Mouse (Mus musculus) kidney, embryonic 15.5 days (tissue): ENCODE measurements around the gene Mdfic. TPM values are rescaled to one million over a fixed set of nuclear protein-coding genes. Genes with fewer than 3 reads are reported as not detected.

Experiments
- ATAC-seq: fragments of 200-750 bp; cut with Nextera tagmentation; replicated peaks from 2 replicates; pipeline ENCODE4 v1.8.0; 2017; ENCODE audit warnings: moderate TSS enrichment; ENCODE audit not compliant: low FRiP score
- H3K27ac ChIP-seq: fragments of 300-500 bp; sonication (generic); 2 replicates; pipeline ENCODE4 v1.5.1; 2015; ENCODE audit warnings: mild to moderate bottlenecking, inconsistent platforms
- H3K27me3 ChIP-seq: fragments of 300-500 bp; sonication (generic); 2 replicates; pipeline ENCODE4 v1.6.1; 2015; ENCODE audit warnings: inconsistent platforms
- H3K36me3 ChIP-seq: fragments of 300-500 bp; sonication (generic); 2 replicates; pipeline ENCODE4 v1.6.1; 2015; ENCODE audit warnings: inconsistent platforms
- H3K4me1 ChIP-seq: fragments of 300-500 bp; sonication (generic); 2 replicates; pipeline ENCODE4 v1.6.1; 2015; ENCODE audit warnings: inconsistent platforms
- H3K4me2 ChIP-seq: fragments of 300-500 bp; sonication (generic); 2 replicates; pipeline ENCODE4 v1.6.1; 2015; ENCODE audit warnings: moderate library complexity, mild to moderate bottlenecking, inconsistent platforms
- H3K4me3 ChIP-seq: fragments of 300-500 bp; sonication (generic); replicated peaks from 2 replicates; pipeline ENCODE4 v1.5.1; 2015; ENCODE audit warnings: mild to moderate bottlenecking, inconsistent platforms
- H3K9ac ChIP-seq: fragments of 300-500 bp; sonication (generic); 2 replicates; pipeline ENCODE4 v1.6.1; 2015; ENCODE audit warnings: mild to moderate bottlenecking, inconsistent platforms
- H3K9me3 ChIP-seq: fragments of 300-500 bp; sonication (generic); replicated peaks from 2 replicates; pipeline ENCODE4 v1.6.1; 2016; ENCODE audit warnings: inconsistent platforms
- WGBS: fragments of 180-500 bp; shearing (Covaris S2); methylation state at CpG from one replicate; pipeline ENCODE4 v1.1.7; 2015; ENCODE audit warnings: mixed read lengths; 5-methylcytosine and 5-hydroxymethylcytosine counted together
- polyA plus RNA-seq: library from polyadenylated mRNA; unstranded; fragments of >200 nt; fragmentation: Nextera tagmentation; extraction: Ambion mirVana; gene quantifications from 2 replicates; pipeline ENCODE4 v1.2.1, GENCODE M21; 2015

Gene Mdfic
- polyA plus RNA-seq, 1 experiment from 2014 or later: 5.8 TPM

DNA sequence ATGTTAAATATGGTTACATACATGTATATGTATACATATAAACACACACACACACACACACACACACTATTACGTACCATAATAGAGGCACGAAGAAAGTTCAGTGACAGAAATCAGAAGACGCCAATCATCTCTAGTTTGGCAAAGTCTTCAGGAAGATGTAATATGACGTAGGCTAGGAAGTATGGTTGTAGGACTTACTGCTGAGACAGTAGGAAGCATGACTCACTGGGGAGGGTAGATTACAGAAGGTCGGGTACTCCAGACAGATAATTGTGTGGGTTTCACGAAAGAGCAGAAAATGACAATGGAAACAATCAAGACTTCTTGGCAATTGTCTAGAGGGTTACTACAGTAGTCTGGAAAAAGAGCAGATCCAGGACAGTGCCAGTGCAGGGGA lies 6.0 kb downstream of the Mdfic start:
- H3K27me3 ChIP-seq: no peaks in the 10 kb centered on the region
- 83% methylated on average over 6 of the region's 6 CpGs for WGBS
- H3K27ac ChIP-seq: no peak overlapping the region
- ATAC-seq: no peak
- no peak overlapping the region for H3K4me2 ChIP-seq
- peaks cover 40% of the 10 kb centered on the region for H3K4me1 ChIP-seq
- H3K9ac ChIP-seq: no peak overlapping the region
- no peaks in the 10 kb centered on the region for H3K36me3 ChIP-seq
- H3K4me3 ChIP-seq: no peak overlapping the region
- H3K9me3 ChIP-seq: no peaks in the 10 kb centered on the region

DNA sequence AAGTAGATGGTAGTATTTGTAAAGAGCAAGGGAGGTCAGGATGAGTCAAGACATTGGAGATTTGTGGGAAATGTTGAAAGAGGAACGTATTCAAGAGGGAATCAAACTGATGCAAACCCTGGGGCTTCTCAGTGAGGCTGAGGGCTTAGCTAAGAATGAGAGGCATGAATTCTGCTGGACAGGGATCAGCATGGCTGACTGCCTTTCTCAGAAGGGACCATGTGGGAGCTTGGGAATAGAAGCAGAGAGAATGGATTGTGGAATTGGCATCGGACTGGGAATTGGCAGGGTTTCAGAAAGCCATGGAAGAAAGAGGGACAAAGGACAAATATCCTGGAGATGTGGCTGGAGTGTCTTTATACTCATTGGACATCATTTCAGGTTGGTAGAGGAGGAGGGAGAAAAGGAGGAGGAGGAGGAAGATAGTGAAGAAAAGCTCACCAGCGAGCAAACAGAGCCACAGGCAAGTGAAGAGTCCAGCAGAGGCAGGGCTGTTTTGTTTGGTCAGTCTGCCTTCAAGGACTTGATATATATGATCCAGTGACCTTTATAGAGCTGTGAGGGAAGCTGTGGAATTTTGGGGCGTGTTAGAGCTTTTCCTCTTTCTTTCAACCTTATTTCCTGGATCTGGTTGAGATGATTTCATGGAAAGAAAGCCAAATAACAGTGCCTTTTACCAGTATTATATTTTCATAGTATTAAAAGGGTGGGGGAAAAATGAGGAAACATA lies 7.4 kb downstream of the Mdfic start:
- peak; percentile 77; the same call in 1 of the 2 replicates for ATAC-seq
- peaks cover 35% of the 10 kb centered on the region for H3K4me1 ChIP-seq
- peak overlapping the region; percentile 4; the same call in 1 of the 2 replicates for H3K4me2 ChIP-seq
- H3K9me3 ChIP-seq: no peaks in the 10 kb centered on the region
- no peak overlapping the region for H3K9ac ChIP-seq
- H3K36me3 ChIP-seq: no peaks in the 10 kb centered on the region
- no peak overlapping the region for H3K4me3 ChIP-seq
- no peaks in the 10 kb centered on the region for H3K27me3 ChIP-seq
- 33% methylated on average over 4 of the region's 4 CpGs for WGBS
- peak overlapping the region; percentile 74 for H3K27ac ChIP-seq

DNA sequence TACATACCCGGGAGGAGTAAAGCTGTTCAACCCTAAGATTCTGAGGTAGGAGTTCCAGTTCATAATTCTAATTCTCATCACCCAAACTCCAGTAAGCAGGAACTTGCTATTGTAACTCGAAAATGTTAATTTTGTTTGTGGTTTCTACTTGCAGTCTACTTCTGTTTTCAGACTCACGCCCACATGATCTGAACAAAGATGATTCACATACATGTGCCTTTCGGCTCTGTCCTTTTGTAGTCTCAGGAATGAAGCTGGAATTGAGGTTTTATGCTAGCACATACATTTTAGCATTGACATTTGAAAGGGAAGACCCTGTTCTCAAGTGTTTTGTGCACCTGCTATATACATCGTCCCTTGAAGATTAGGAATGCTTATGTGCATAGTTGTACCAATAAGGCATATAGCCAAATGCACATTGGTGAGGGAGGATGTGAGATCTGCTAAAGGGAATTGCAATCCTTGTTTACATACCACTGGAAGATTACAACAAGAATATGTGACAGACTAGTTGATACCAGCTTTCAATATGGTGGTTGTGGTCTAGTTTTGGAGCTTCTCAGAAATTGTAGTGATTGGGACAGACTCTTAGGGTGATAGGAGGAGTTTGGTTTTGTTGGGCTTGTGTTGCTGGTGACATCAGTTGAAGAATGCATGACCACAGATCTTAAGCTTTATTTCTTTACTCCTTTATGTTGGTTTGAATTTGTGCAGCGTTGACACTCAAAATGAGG lies 8.6 kb downstream of the Mdfic start:
- Histone ChIP-seq H3K4me3 (no peak overlapping the region), H3K4me1 (peaks cover 32% of the 10 kb centered on the region), H3K9me3 (no peaks in the 10 kb centered on the region), H3K27ac (peak overlapping the region; percentile 59), H3K36me3 (no peaks in the 10 kb centered on the region), H3K9ac (no peak overlapping the region), H3K27me3 (no peaks in the 10 kb centered on the region), H3K4me2 (no peak overlapping the region)
- 79% methylated on average over 6 of the region's 6 CpGs for WGBS
- ATAC-seq: no peak

DNA sequence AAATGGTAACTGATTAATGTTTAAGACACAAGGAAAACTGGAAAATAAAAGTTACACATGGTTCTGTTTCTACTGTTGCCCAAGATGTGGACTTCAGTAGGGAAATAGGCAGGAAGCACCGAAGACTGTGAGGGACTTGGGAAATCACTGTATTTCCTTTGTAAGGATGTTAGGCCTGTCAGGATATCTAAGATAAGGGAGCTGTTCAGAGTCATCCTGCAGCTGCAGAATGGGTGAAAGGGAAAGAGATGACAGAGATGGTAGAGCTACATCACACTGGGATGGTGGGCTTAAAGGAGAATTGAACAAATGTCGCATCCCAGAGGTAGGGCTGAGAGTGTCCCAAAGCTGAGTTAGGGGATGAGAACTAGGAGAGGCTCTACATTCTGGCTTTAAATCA lies 9.8 kb downstream of the Mdfic start:
- Histone ChIP-seq H3K27ac (peak overlapping the region; percentile 56), H3K4me2 (no peak overlapping the region), H3K4me1 (peaks cover 29% of the 10 kb centered on the region), H3K9ac (no peak overlapping the region), H3K27me3 (no peaks in the 10 kb centered on the region), H3K4me3 (no peak overlapping the region), H3K36me3 (no peaks in the 10 kb centered on the region), H3K9me3 (no peaks in the 10 kb centered on the region)
- peak; percentile 59; the same call in 1 of the 2 replicates for ATAC-seq
- WGBS: 70% methylated on average over 2 of the region's 2 CpGs

DNA sequence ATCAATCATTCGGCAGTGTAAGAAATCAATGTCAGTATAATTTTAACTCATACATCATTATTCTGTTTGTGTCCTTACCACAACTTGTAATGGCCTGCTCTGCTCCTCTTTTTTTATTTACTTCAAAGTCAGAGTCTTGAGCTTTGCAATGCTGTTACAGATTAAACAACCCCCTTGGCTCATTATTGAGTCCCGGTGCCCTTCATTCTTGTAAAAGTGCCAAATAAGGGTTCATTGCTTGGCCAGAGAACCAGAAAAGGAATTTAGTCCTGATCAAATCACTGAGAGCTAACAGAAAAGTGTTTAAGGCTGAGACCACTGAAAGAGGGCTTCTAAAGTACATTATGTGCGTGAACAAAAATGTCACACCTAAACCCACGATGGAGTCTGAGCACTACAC lies 10.2 kb downstream of the Mdfic start:
- H3K9me3 ChIP-seq: no peaks in the 10 kb centered on the region
- H3K27me3 ChIP-seq: no peaks in the 10 kb centered on the region
- no peak overlapping the region for H3K9ac ChIP-seq
- H3K4me2 ChIP-seq: no peak overlapping the region
- H3K36me3 ChIP-seq: no peaks in the 10 kb centered on the region
- peak overlapping the region; percentile 56 for H3K27ac ChIP-seq
- peaks cover 29% of the 10 kb centered on the region for H3K4me1 ChIP-seq
- H3K4me3 ChIP-seq: no peak overlapping the region
- WGBS: 76% methylated on average over 4 of the region's 4 CpGs
- ATAC-seq: 0 out of 2 replicates have a peak, but pooled peaks have one; percentile 17

DNA sequence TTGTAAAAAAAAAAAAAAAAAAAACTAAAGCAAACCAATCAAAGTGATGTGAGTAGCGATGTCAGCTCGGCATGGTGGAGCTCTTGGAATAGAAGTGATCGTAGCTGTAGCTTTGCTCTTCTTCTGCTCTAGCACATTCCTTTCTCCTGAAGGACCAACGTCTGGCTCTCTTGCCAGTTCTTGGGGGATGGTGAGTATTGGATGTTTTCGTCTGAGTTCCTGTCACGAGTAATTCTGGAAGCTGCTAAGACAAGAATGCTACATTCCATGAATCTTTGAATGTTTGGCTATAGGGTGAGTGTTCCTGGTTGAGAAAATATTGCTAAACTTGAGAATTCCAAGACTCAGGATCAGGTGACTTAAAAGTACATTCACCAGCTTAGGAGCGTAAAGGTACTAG lies 11.0 kb downstream of the Mdfic start:
- no peaks in the 10 kb centered on the region for H3K9me3 ChIP-seq
- H3K4me1 ChIP-seq: peaks cover 29% of the 10 kb centered on the region
- H3K36me3 ChIP-seq: no peaks in the 10 kb centered on the region
- H3K4me3 ChIP-seq: no peak overlapping the region
- H3K27me3 ChIP-seq: no peaks in the 10 kb centered on the region
- no peak overlapping the region for H3K4me2 ChIP-seq
- 72% methylated on average over 7 of the region's 7 CpGs for WGBS
- no peak overlapping the region for H3K27ac ChIP-seq
- no peak overlapping the region for H3K9ac ChIP-seq
- ATAC-seq: no peak

DNA sequence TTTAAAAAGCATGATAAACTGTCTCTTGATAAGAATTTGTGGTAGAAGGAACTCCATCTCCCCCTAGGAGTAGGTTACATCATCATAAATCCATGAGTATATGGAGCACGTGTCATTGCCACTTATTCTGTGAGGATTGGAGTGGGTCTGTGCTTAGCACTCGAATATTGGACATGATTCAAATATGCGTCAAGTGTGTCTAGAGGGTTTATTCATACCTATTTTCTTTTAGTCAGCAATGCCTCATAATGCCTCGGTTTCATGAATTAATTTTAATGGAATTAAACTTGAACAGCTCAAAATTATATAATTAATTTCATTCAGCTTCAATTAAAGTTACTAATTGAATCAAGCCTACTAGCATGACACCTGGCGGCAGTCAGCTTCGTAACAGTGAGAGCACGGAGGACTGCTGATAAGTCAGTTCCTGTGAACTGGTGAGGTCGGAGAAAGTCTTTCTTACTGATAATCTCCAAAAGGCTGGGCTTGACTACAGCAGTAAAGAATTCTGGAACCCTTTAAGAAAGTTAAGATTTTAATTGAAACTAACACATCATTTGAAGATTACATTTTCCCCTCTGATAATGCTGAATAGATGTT lies 17.0 kb downstream of the Mdfic start:
- H3K9ac ChIP-seq: no peak overlapping the region
- no peak overlapping the region for H3K4me3 ChIP-seq
- H3K9me3 ChIP-seq: no peaks in the 10 kb centered on the region
- H3K4me1 ChIP-seq: no peaks in the 10 kb centered on the region
- WGBS: 60% methylated on average over 8 of the region's 8 CpGs
- no peaks in the 10 kb centered on the region for H3K27me3 ChIP-seq
- ATAC-seq: no peak
- H3K36me3 ChIP-seq: no peaks in the 10 kb centered on the region; the same call in 1 of the 2 replicates
- H3K4me2 ChIP-seq: no peak overlapping the region
- no peak overlapping the region for H3K27ac ChIP-seq

DNA sequence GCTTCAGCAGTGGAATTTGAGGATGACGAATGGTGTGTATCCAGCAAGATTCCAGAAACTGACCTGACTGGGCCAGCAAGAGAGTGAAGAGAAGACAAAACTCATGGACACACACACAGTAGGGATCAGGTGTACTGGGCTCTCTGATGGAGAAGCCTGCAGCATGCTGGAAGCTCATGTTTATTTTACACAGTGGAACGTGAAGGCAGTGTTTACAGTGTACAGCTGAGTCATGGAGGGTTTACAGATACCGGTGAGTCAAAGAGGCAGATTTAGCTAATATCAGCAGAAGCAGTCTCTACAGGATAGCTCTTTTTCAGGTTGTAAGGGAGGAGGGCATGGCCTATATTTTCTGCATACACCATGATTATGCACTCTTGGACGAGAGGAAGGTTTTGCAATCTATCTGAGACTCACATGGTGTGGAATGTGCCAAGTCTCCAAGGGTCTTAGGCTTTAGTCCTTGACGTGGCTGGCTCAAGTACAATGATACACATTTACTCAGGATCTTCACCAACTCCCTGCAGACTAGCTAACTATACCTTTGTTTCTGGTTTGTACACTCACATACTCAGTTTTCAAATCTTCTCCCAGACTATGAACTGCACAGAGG lies 18.0 kb downstream of the Mdfic start:
- Histone ChIP-seq H3K4me1 (peaks cover 5% of the 10 kb centered on the region; the same call in 1 of the 2 replicates), H3K9ac (no peak overlapping the region), H3K4me3 (no peak overlapping the region), H3K9me3 (no peaks in the 10 kb centered on the region), H3K27ac (no peak overlapping the region), H3K4me2 (no peak overlapping the region), H3K27me3 (no peaks in the 10 kb centered on the region), H3K36me3 (peaks cover 4% of the 10 kb centered on the region; the same call in 1 of the 2 replicates)
- ATAC-seq: peak; percentile 75; the same call in 1 of the 2 replicates
- 63% methylated on average over 5 of the region's 5 CpGs for WGBS

DNA sequence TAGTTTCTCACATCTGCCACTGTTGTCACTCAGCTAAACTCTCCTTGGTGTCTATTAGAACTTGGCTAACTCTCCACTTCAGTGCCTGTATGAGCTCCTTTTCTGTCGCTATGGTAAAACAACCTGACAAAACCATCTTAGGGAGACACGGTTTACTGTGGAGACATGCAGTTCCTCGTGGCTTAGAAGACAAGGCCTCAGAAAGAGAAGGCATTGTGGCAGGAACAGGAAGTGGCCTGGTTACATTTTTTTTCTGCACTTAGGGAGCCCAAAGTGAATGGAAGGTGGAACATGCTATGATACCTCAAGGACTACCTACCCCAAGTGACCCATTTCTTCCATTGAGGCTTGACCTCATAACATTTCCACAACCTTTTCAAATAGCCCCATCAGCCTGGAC lies 18.7 kb downstream of the Mdfic start:
- Histone ChIP-seq H3K4me2 (no peak overlapping the region), H3K36me3 (peaks cover 4% of the 10 kb centered on the region; the same call in 1 of the 2 replicates), H3K4me1 (peaks cover 5% of the 10 kb centered on the region; the same call in 1 of the 2 replicates), H3K9me3 (no peaks in the 10 kb centered on the region), H3K4me3 (no peak overlapping the region), H3K27me3 (no peaks in the 10 kb centered on the region), H3K9ac (no peak overlapping the region), H3K27ac (no peak overlapping the region)
- ATAC-seq: no peak
- WGBS: 80% methylated on average over 3 of the region's 3 CpGs

DNA sequence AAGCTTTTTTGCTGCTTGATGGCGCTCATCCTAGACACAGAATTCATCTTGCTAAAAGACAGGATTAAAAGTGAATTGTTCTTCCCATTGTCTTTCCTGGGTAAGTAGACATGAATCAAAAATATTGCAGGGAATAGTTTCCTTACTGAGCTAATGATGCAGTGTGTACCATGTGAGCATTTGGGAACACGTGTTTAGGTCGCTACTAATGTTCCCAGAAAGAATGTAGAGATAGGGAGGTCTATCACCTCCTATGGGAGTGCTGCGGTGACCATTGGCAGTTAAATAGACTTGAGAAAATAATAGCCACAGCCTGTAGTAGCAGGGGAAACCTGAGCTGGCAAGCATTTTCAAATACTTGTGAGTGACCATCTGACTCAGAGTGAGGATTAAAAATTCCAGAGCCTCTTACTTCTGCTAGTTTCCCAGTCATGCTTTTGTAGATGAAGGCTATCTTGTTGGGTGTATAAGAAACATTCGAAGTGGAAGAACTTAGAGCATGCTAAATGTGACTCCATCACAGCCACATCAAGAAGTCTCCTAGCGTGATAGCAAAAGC lies 22.2 kb downstream of the Mdfic start:
- peaks cover 4% of the 10 kb centered on the region; the same call in 1 of the 2 replicates for H3K36me3 ChIP-seq
- H3K9me3 ChIP-seq: no peaks in the 10 kb centered on the region
- no peak overlapping the region for H3K4me3 ChIP-seq
- no peak overlapping the region for H3K9ac ChIP-seq
- peak overlapping the region; percentile 63 for H3K27ac ChIP-seq
- ATAC-seq: no peak
- 74% methylated on average over 6 of the region's 6 CpGs for WGBS
- H3K4me1 ChIP-seq: peaks cover 5% of the 10 kb centered on the region; the same call in 1 of the 2 replicates
- H3K4me2 ChIP-seq: no peak overlapping the region
- no peaks in the 10 kb centered on the region for H3K27me3 ChIP-seq

DNA sequence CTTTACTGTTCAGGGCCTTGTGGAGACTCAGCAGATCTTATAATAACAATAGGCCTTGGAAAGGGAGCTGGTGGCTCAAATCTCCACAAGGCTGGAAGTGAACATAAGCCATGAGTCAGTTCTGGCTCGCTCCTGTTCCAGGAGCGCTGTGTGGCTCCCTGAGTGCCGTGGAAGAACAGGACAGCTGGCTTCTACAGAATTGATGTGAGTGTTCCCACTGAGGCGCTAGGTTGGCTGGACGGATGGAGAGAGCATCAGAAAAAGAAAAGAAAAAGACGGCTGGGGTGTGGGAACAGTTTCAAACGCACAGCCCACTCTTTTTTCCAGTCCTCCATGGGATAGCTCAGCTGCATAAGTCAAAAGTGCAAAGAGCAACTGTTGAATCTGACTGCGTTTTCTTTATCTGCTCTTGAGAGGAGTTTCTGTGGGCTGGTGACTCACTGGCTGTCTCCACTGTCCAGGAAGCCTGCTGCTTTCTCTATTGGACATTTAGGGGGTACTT lies 22.9 kb downstream of the Mdfic start:
- no peak overlapping the region for H3K4me2 ChIP-seq
- peak overlapping the region; percentile 63 for H3K27ac ChIP-seq
- no peaks in the 10 kb centered on the region for H3K9me3 ChIP-seq
- H3K36me3 ChIP-seq: peaks cover 4% of the 10 kb centered on the region; the same call in 1 of the 2 replicates
- ATAC-seq: peak; percentile 54
- H3K4me1 ChIP-seq: peaks cover 5% of the 10 kb centered on the region; the same call in 1 of the 2 replicates
- no peaks in the 10 kb centered on the region for H3K27me3 ChIP-seq
- no peak overlapping the region for H3K4me3 ChIP-seq
- WGBS: 52% methylated on average over 8 of the region's 8 CpGs
- H3K9ac ChIP-seq: no peak overlapping the region
